Mouse (Mus musculus) left cerebral cortex, adult 8-10 months (tissue): ENCODE measurements around the gene Dusp22. TPM values are rescaled to one million over a fixed set of nuclear protein-coding genes. Genes with fewer than 3 reads are reported as not detected.
A peak's percentile ranks its signal among the peaks of the same experiment; 100 is the strongest.

Source experiments
- DNase-seq, 2 experiments: peaks; one replicate each; pipeline ENCODE4 v3.0.0; 2022; ENCODE audit warnings: low spot score in 2 of 2
- total RNA-seq, 4 experiments: library from RNA; stranded (reverse); gene quantifications; 2 replicates each; pipeline ENCODE4 v1.2.4; 2022

Dusp22 gene
- 10 to 100 TPM; 27.7 to 32.2 (median 30.5) TPM for total RNA-seq

DNA sequence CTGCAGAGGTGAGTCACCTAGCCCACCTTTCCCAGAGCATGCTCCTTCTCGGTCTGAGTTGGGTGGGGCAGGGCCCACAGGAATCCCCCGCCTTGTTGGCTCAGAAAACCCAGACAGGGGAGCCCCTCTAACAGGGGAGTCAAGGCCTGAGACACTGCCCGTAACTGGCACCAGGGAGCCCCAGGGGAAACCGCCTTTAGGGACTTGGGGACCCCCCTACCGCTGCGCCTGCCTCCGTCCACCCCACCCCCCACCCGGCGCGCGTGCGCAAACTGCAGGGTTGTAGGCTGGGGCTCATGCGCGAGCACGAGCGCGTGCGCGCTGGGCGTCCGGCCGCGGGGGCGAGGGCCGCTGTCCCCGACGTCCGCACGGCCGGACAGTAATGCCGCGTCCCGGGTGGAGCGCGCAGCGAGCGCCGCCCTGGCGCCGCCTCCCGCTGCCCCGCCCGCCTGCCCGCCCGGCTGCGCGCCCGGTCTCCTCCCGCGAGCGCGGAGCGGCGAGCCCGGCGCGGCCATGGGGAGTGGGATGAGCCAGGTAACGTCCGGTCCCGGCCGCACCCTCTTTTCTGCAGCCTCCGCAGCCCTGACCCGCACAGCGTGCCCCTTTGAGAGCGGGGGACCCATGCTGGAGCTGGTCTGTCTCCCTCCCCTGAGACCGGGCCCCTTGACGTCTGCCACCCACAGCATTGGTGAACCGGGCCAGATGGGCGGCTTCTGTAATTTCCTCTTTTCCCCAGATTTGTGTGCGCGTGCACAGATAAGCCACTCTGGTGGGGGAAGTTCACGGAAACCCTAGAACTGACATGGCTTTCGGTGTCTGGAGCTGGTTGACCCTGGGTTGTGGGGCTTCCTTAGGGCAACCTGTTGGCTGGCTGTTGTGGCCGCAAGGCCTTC lies at the start of gene Dusp22:
TSS of gene Dusp22 (plus strand) at position 387 of the 893 bp plus-strand sequence.
- DNase-seq = peak; percentile 73 to 86

GRCm38 (mm10) chr13:30612079-30612794 lies 47.6 kb upstream of the Dusp22 start:
- DNase-seq = no peak

DNA sequence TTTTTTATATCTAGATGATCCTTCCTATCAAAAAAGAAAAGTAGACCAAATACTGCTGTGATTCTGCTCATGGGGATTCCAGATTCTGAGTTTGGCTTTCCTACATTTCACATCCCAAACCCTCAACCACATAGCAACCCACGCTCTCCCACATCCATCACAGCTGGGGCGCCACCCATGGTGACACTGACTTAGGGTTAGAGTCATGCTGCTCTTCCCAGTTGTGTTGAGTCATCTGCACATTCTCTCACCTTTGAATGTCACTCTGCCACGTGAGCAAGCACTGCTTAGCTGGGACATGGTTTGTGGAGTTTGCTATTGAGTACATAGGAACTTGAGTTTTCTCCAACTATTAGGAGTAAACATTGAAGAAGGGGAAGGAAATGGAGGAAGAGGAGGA lies 40.1 kb upstream of the Dusp22 start:
- DNase-seq = no peak

DNA sequence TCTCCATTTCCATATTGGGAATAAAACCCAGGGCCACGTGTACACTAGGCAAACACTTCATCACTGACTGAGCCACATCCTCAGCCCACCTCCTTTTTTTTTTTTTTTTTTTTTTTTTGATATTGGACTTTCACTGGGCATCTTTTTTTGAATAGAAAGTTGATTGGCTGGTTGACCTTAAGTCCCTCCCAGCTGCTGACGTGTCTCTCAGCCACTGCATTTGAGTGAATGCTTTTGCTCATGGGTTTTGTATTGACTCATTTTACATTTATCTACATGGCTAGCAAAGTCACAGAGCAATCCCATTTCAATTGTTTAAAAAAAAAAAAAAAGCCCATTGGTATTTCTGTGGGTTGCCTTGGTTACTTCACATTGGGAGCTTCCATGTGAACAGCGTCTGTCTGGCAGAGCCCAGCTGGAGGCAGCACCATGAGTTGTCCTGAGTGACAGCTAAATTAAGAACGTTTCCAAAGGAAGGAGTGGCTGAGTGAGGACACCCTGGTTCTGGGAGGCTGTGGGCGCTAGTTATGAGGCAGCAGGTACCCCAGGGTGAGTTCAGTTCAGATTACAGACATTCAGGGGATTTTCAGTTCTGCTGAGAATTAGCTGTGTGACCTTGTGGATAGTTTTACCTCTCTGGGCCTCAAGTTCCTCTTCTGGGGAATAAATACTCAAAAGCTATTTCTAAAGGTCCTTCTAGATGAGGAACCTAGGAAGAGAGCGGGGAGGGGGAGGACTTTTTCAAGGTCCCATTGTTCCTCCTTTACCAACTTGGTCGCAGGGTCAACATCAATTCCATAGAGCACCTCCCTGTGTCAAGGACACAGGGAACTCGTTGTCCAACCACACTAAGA lies 31.4 kb upstream of the Dusp22 start:
- peak in 1 of 2 experiments; percentile 63 for DNase-seq

GRCm38 (mm10) chr13:30629794-30630410 lies 29.9 kb upstream of the Dusp22 start:
- no peak for DNase-seq

GRCm38 (mm10) chr13:30632998-30633397 lies 26.8 kb upstream of the Dusp22 start:
- no peak for DNase-seq

GRCm38 (mm10) chr13:30636453-30636852 lies 23.3 kb upstream of the Dusp22 start:
- DNase-seq = no peak

- DNase-seq = no peak
Measured at GRCm38 (mm10) chr13:30638378-30639115, 21.3 kb upstream of the Dusp22 start.

GRCm38 (mm10) chr13:30642053-30642452 lies 17.7 kb upstream of the Dusp22 start:
- no peak for DNase-seq

- no peak for DNase-seq
Measured at GRCm38 (mm10) chr13:30648461-30648860, 11.3 kb upstream of the Dusp22 start.

DNA sequence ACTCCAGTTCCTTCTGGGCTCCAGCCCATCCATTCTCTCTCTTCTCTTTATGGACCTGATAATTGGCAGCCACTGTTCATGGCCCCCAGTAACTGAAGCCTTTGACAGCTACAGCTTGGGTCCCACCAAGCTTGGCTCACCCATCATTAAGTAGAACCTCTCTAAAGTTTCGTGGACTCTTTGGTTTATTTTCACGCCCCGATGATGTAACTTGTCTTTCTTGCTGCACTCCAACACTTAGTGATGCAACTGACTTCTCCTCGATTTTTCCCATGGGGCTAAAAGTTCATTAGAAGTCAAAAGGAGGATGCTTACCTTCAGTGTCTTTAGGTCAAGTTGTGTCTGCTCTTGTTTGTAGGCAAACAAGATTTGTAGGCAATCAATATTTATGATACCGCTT lies 10.6 kb upstream of the Dusp22 start:
- no peak for DNase-seq

- DNase-seq = no peak
Measured at GRCm38 (mm10) chr13:30650684-30651083, 9.1 kb upstream of the Dusp22 start.

DNA sequence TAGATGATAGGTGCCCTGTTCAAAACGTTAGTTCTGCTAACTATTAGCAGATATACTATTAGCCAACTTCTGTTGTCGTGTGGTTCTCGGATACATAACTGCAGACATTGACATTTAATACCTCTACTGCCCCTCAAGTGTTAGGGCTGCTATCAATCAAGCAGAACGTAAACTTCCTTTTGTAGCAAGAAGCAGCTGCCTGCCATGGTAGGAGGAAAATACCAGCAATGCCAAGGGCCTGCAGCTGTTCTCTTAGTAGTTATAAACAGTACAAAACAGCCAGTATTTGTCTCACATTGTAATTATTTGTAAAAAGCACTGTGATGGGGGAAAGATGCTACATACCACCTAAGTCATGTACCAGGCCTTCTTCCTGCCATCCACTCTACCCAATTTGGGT lies 6.7 kb upstream of the Dusp22 start:
- no peak for DNase-seq

DNA sequence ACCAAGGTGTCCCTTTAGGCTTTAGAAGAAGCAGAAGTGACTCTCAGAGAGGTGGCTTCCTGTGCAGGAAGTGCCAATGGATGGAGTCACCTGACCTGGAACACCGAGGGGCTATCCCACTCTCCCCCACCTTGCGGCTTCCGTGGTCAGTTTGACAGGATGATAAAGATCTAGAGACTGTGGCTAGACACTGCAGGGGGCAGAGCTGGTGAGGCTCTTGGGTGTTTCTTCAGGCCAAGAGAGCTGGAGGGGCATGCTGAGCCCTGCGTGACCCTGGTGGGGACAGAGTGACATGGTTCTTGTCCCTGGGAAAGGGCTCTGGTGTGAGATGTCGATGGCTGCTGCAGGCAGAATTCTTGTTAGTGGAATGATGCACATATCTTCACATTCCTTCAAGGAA lies 5.3 kb upstream of the Dusp22 start:
- DNase-seq = no peak

GRCm38 (mm10) chr13:30656909-30657308 lies 2.9 kb upstream of the Dusp22 start:
- DNase-seq = no peak

- no peak for DNase-seq
Measured at GRCm38 (mm10) chr13:30657779-30658178, 2.0 kb upstream of the Dusp22 start.

DNA sequence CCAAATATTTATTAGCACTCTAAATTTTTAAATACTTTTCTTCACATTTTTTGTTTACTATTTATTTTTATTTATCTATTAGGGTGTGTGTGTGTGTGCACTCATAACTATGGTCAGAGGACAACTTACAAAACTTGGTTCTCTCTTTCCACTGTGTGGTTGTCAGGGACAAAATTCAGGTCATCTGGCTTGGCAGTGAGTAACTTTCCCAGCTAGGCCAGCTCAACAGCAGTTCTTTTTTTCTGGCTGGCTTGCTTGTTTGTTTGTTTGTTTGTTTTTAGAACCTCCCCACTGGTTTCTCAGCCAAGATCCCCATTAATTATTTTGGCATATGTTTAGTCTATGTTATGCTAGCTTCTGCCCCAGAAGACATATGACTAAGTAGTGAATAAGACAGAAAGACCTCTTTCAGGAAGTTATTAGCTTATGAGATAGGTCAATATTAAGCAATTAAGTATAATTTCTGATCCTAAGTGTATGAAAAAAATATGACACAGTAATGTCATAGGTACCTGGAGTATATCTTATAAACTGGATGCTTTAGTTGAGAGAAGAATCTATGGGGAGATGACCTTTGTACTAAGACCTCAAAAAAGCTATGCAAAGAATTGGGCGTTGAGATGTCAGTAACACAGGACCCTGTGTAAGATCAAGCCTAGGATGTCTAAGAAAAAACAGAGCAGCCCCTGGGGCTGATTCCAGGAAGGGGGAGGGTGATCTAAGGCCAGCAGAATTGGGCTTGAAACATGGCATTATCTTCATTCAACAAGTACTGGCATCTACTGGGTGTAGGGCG lies 1.4 kb upstream of the Dusp22 start:
- no peak for DNase-seq

GRCm38 (mm10) chr13:30665261-30665660 lies 5.5 kb downstream of the Dusp22 start:
- DNase-seq = no peak

GRCm38 (mm10) chr13:30666537-30666936 lies 6.7 kb downstream of the Dusp22 start:
- peak; percentile 48 to 81 for DNase-seq

GRCm38 (mm10) chr13:30668301-30668700 lies 8.5 kb downstream of the Dusp22 start:
- no peak for DNase-seq
